Mouse (Mus musculus) liver, embryonic 15.5 days (tissue): ENCODE measurements around the gene Scn1b. TPM values are rescaled to one million over a fixed set of nuclear protein-coding genes. Genes with fewer than 3 reads are reported as not detected.

Experiments used
- ATAC-seq: fragments of 200-750 bp; cut with Nextera tagmentation; 2 replicates; pipeline ENCODE4 v1.8.0; 2017; ENCODE audit warnings: moderate number of reproducible peaks, mild to moderate bottlenecking, moderate library complexity; ENCODE audit not compliant: insufficient read depth
- H3K27ac ChIP-seq: fragments of 300-500 bp; sonication (generic); replicated peaks from 2 replicates; pipeline ENCODE4 v1.5.1; 2015; ENCODE audit warnings: mild to moderate bottlenecking, inconsistent platforms
- H3K27me3 ChIP-seq: fragments of 300-500 bp; sonication (generic); 2 replicates; pipeline ENCODE4 v1.6.1; 2015; ENCODE audit warnings: mild to moderate bottlenecking, inconsistent platforms
- H3K36me3 ChIP-seq: fragments of 300-500 bp; sonication (generic); replicated peaks from 2 replicates; pipeline ENCODE4 v1.6.1; 2015; ENCODE audit warnings: moderate library complexity, mild to moderate bottlenecking, inconsistent platforms
- H3K4me1 ChIP-seq: fragments of 300-500 bp; sonication (generic); replicated peaks from 2 replicates; pipeline ENCODE4 v1.6.1; 2015; ENCODE audit warnings: inconsistent platforms
- H3K4me2 ChIP-seq: fragments of 300-500 bp; sonication (generic); 2 replicates; pipeline ENCODE4 v1.6.1; 2015; ENCODE audit warnings: moderate library complexity, mild to moderate bottlenecking, inconsistent platforms
- H3K4me3 ChIP-seq: fragments of 300-500 bp; sonication (generic); replicated peaks from 2 replicates; pipeline ENCODE4 v1.5.1; 2015; ENCODE audit warnings: mild to moderate bottlenecking, inconsistent platforms
- H3K9ac ChIP-seq: fragments of 300-500 bp; sonication (generic); 2 replicates; pipeline ENCODE4 v1.6.1; 2015; ENCODE audit warnings: moderate library complexity, mild to moderate bottlenecking, inconsistent platforms
- H3K9me3 ChIP-seq: fragments of 300-500 bp; sonication (generic); replicated peaks from 2 replicates; pipeline ENCODE4 v1.6.1; 2016; ENCODE audit warnings: inconsistent platforms
- WGBS: fragments of 180-500 bp; shearing (Covaris S2); methylation state at CpG from one replicate; pipeline ENCODE4 v1.1.7; 2015; ENCODE audit warnings: mixed read lengths; ENCODE audit not compliant: insufficient replicate concordance; 5-methylcytosine and 5-hydroxymethylcytosine counted together
- polyA plus RNA-seq: library from polyadenylated mRNA; unstranded; fragments of >200 nt; fragmentation: Nextera tagmentation; extraction: Ambion mirVana; gene quantifications from 2 replicates; pipeline ENCODE4 v1.2.1, GENCODE M21; 2015

Gene Scn1b
- polyA plus RNA-seq, 1 experiment from 2014 or later: 1.0 TPM

DNA sequence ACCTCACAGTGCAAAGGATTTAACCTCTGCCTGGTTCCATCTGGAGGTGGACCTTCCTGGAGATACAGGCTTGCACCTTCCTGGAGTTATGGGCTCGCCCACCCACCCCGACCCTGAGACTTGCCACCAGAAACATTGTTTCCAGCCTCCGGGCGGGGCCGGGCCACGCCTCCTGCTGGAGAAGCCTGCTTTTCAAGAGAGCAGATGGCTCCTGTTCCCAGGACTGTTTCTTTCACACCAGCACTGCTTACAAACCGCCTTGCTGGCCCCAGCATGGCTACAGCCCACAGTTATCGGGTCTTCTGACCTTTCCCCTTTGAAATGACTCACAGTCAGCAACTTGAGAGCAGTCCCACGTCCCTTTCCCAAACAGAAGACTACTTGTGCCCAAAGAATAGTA, 54.5 kb downstream of the Scn1b start:
- ATAC-seq: no peak
- Histone ChIP-seq H3K4me3 (no peak overlapping the region), H3K4me2 (no peak overlapping the region), H3K9ac (no peak overlapping the region), H3K4me1 (no peaks in the 10 kb centered on the region), H3K9me3 (no peaks in the 10 kb centered on the region), H3K27ac (no peak overlapping the region), H3K27me3 (no peaks in the 10 kb centered on the region), H3K36me3 (no peaks in the 10 kb centered on the region)
- WGBS: 50% methylated on average over 9 of the region's 9 CpGs

- Histone ChIP-seq H3K4me3 (no peak overlapping the region), H3K27ac (no peak overlapping the region), H3K27me3 (no peaks in the 10 kb centered on the region), H3K9ac (no peak overlapping the region), H3K4me1 (no peaks in the 10 kb centered on the region), H3K9me3 (no peaks in the 10 kb centered on the region), H3K4me2 (no peak overlapping the region), H3K36me3 (no peaks in the 10 kb centered on the region)
- ATAC-seq: no peak
- WGBS: 61% methylated on average over 6 of the region's 6 CpGs
Measured at GRCm38 (mm10) chr7:31070324-31070723, 56.5 kb downstream of the Scn1b start.

- H3K27me3 ChIP-seq: no peaks in the 10 kb centered on the region
- no peak overlapping the region for H3K4me3 ChIP-seq
- H3K9ac ChIP-seq: no peak overlapping the region
- 71% methylated on average over 14 of the region's 14 CpGs for WGBS
- H3K4me2 ChIP-seq: no peak overlapping the region
- H3K4me1 ChIP-seq: no peaks in the 10 kb centered on the region
- no peak overlapping the region for H3K27ac ChIP-seq
- H3K9me3 ChIP-seq: no peaks in the 10 kb centered on the region
- H3K36me3 ChIP-seq: no peaks in the 10 kb centered on the region
- ATAC-seq: no peak
Measured at GRCm38 (mm10) chr7:31069491-31069890, 57.3 kb downstream of the Scn1b start.

GRCm38 (mm10) chr7:31067836-31068235, 59.0 kb downstream of the Scn1b start:
- 40% methylated on average over 5 of the region's 5 CpGs for WGBS
- no peak overlapping the region for H3K9ac ChIP-seq
- ATAC-seq: no peak

More at GRCm38 (mm10) chr7:31067836-31068235, 59.0 kb downstream of the Scn1b start:
- Histone ChIP-seq H3K9me3 (no peaks in the 10 kb centered on the region), H3K27ac (no peak overlapping the region), H3K27me3 (no peaks in the 10 kb centered on the region), H3K4me3 (no peak overlapping the region), H3K4me1 (no peaks in the 10 kb centered on the region), H3K4me2 (no peak overlapping the region), H3K36me3 (no peaks in the 10 kb centered on the region)

Other genes with a start within 250 kb of the Scn1b start
- gene Cd22, start 246.7 kb downstream of the Scn1b start, polyA plus RNA-seq: 0.81 and 0.86 TPM in 2 replicates
- gene Mag, start 212.1 kb downstream of the Scn1b start, polyA plus RNA-seq: 0.32 and 0.39 TPM in 2 replicates
- gene Hamp2, start 202.3 kb downstream of the Scn1b start, polyA plus RNA-seq: not detected in 2 replicates
- 22.2 and 25.5 TPM in 2 replicates for gene Hamp, start 183.0 kb downstream of the Scn1b start, polyA plus RNA-seq
- gene Usf2, start 170.2 kb downstream of the Scn1b start, polyA plus RNA-seq: 12.4 TPM in 2 replicates
- 28.1 and 31.2 TPM in 2 replicates for gene Lsr, start 153.5 kb downstream of the Scn1b start, polyA plus RNA-seq
- gene Fam187b, start 153.2 kb downstream of the Scn1b start, polyA plus RNA-seq: 2.4 and 3.4 TPM in 2 replicates
- 19.8 and 22.4 TPM in 2 replicates for gene Fxyd5, start 84.5 kb downstream of the Scn1b start, polyA plus RNA-seq
- 0.17 and 0.26 TPM in 2 replicates for gene Fxyd7, start 75.5 kb downstream of the Scn1b start, polyA plus RNA-seq
- 88.6 and 99.1 TPM in 2 replicates for gene Fxyd1, start 69.8 kb downstream of the Scn1b start, polyA plus RNA-seq
- 0.03 TPM in 1 of 2 replicates, not detected in the other for gene Lgi4, start 67.7 kb downstream of the Scn1b start, polyA plus RNA-seq
- 0.35 and 0.92 TPM in 2 replicates for gene Fxyd3, start 50.3 kb downstream of the Scn1b start, polyA plus RNA-seq
- 98.6 and 145 TPM in 2 replicates for gene Hpn, start 11.7 kb downstream of the Scn1b start, polyA plus RNA-seq
- 11.9 and 14.3 TPM in 2 replicates for gene Gramd1a, start 28.9 kb upstream of the Scn1b start, polyA plus RNA-seq
- gene Scgb2b2, start 163.5 kb upstream of the Scn1b start, polyA plus RNA-seq: not detected in 2 replicates
- gene Scgb1b2, start 164.8 kb upstream of the Scn1b start, polyA plus RNA-seq: not detected in 2 replicates
- not detected in 2 replicates for gene Scgb2b3, start 235.1 kb upstream of the Scn1b start, polyA plus RNA-seq
- not detected in 2 replicates for gene Scgb1b3, start 248.6 kb upstream of the Scn1b start, polyA plus RNA-seq